Mouse (Mus musculus) urinary bladder, postnatal 25 days (tissue): ENCODE results near the gene Mmadhc.

Experiments
- DNase-seq: peaks from one replicate; pipeline ENCODE4 v3.0.0; 2022; ENCODE audit warnings: low spot score

Mmadhc gene

GRCm38 (mm10) chr2:50265215-50265785 is 31.3 kb downstream of the Mmadhc start:
- no peak for DNase-seq

- no peak for DNase-seq
These were observed 32.5 kb downstream of the Mmadhc start for GRCm38 (mm10) chr2:50264059-50264458.

DNA sequence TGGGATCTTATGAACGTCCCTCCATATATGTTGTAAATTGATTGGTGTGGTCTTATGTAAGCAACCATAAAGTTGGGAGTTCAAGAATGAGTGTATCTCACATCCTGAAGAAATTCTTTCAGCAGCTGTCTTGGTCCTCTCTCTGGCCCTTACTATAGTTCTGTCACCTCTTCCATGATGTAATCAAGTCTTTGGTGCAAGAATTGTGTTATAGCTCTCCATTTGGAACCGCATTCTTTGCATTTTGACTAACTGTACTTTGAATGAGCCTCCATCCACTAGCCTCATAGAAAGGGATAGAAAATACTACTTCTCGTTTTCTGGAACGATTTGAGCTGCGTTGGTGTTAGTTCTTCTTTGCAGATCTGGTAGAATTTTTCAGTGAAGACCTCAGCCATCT is 41.6 kb downstream of the Mmadhc start:
- no peak for DNase-seq

DNA sequence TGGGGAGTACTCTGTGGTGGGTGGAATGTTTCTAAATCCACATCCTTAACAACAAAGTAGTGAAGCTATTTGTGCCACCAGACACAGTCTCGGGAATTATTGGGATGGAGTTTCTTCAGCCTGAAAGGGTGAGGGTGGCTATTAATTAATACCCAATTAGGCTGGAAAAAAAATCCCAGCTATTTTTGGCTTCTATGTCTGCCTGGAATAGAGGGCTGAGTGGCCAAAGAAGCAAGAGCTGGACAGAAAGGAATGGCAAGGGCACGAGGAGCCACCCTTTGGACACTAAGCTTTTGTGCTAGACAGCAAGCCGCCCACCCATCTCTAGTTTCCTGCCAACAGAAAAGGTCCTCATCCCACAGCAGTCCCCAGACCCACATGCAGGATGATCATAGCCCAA is 48.0 kb downstream of the Mmadhc start:
- DNase-seq = no peak

- no peak for DNase-seq
These were observed 63.1 kb downstream of the Mmadhc start for GRCm38 (mm10) chr2:50233491-50233890.
